Mouse (Mus musculus): Measurements from ENCODE around the gene Pomgnt1. TPM values are rescaled to one million over a fixed set of nuclear protein-coding genes. Genes with fewer than 3 reads are reported as not detected.

The Pomgnt1 gene
- total RNA-seq, 4 experiments from 2014 or later = 69.7 to 76.0 (median 72.0) TPM

- DNase-seq (ENCODE audit: low spot score in 2 of 2) = no peak
These were observed 45.7 kb downstream of the Pomgnt1 start for GRCm38 (mm10) chr4:116169353-116169672.

DNA sequence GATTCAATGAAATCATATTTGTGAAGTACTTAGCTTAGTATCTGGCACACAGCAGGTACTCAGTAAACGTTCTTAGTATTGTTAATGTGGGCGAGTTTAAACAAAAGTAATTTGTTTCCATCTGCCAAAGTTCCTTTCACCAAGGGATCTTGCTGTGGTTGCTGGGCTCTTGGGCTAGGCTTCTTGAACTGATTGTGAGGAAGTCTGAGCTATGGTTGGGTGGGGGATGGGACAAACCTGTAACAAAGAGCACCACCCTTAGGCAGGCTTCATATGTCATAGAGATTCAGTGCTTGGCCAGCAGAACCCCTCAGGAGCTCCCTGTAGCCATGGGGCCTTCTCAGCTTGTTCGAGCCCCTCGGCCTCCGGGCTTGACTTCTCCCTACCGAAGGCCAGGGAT is 49.4 kb downstream of the Pomgnt1 start, which contains the start of the genes 1700042G07Rik and Gm49337:
1700042G07Rik (plus strand) TSS at position 301 of the 400 bp plus-strand sequence.
Gm49337 (plus strand) TSS at position 313 of the 400 bp plus-strand sequence.
- DNase-seq (ENCODE audit: low spot score in 2 of 2) = no peak

- DNase-seq (ENCODE audit: low spot score in 2 of 2) = no peak
These were observed 50.1 kb downstream of the Pomgnt1 start for GRCm38 (mm10) chr4:116173752-116174151.

DNA sequence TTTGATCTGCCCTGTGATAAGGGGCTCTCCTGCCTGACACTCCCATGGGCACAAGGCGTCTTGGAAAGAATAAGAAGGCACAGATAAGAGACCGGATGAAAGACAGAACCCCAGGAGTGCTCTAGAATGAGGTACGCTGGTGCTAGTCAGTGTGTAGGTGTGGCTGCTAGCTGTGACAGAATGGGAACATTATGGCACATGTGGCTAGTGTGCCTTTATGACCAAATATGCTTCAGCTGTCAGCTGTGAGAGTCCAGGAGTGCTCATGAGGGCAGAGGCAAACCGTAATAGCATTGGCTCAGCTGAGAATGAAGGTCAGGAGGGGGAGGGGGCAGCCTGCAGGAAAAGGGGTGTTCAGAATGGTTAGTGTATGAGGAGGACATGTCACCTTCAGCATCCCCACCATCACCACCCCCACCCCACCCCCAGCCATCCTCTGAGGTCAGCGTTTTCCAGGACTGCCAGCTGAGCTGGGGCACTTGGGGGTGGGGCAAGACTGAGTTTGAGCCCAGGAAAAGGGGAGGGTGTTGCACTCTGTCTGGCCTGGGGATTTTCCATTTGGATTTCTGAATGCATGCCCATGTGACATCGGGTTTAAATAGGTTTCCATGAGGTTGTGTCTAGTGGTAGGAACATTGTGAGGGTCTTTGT is 51.0 kb downstream of the Pomgnt1 start:
- no peak for DNase-seq (ENCODE audit: low spot score in 2 of 2)

DNA sequence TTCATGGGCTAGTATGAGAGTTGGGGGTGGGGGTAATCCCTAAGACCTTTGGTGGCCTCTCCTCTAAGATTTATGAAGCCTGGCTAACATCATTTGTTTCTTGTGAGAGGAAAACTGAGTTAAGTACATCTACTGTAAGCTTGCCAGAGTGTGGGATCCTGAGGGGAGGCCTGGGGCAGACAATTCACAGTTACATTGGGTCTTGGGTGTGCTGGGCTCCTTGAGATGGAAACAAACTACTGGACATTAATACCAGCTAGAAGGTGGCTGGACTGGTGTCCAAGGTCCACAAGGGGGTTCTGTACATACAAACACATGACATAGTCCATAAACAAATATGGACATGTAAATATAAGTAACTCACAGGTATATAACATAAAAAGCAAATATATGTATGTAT is 51.5 kb downstream of the Pomgnt1 start:
- no peak for DNase-seq (ENCODE audit: low spot score in 2 of 2)

DNA sequence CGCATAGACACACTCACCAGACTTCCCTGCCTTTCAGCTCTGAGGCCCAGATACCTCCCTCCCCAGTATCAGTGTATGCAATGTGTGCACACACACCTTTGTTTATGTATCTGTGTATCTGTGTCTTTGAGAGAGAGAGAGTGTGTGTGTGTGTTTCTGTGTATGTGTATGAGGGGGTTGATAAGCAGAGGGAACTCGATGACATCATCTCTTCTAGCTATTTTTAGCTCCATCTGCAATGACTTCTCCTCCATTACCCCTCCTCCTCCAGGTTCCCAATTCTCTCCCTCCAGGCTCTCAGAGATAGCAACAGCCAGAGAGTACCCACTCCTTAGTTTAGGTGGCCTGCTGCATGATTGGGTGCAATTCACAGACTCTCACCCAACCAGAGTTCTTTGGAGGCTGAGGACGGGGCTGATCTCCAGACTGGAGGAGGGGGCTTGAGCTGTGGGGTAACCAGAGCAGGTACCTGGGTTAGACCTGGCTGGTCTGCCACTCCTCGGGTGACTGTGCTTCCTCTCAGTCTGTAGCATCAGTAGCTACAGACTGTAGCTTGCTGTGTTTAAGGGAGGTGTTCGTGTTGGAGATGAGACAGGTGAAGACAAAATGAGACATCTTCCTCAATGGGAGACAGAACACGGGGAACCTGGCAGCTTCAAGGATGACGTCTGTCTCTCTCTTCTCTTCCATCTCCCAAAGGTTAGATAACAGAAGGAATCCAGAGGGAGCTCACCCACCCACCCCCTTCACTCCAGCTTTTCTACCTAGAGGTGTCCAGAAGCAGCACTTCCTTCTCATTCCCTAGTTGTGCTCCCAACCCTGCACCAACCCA is 52.3 kb downstream of the Pomgnt1 start:
- DNase-seq (ENCODE audit: low spot score in 2 of 2) = peak in 1 of 2 experiments; percentile 42

DNA sequence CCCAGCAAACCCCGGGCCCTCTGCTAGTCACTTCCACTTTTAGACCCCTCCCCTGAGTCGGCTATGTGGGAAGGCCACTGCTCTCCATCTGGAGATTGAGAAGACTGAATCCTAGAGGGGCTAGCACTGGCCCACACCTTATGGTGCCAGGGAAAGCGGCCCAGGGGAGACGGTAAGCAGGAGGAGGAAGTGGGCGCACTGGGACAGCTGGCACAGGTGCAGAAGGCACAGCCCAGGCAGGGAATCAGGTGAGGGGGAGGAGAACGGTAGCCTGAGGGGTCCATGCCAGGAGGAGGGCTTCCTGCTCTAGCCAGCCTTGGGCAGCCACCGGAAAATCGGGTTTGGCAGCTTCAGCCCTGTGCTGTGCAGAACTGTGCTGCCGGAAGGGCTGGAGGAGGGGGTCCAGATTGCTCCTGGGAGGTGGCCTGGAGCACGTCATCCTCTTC is 52.9 kb downstream of the Pomgnt1 start:
- peak; percentile 65 to 73 for DNase-seq (ENCODE audit: low spot score in 2 of 2)

- no peak for DNase-seq (ENCODE audit: low spot score in 2 of 2)
These were observed 53.5 kb downstream of the Pomgnt1 start for GRCm38 (mm10) chr4:116177140-116177539.

DNA sequence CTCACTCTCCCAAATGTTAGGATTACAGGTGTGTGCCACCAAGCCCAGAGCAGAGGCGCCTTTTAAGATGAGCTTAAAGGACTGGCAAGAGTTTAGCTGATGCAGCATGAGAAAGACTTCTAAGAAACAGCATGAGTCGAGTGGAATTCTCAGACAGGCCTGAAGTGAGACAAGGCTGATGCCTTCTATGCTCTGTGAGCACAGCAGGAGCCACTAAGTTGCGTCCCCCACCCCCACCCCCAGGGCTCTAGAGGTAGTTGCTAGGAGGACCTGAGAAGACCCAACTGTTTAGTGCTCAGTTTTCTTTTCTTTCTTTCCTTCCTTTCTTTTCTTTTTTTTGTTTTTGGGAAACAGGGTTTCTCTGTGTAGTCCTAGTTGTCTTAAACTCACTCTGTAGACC is 58.4 kb downstream of the Pomgnt1 start:
- DNase-seq (ENCODE audit: low spot score in 2 of 2) = no peak

DNA sequence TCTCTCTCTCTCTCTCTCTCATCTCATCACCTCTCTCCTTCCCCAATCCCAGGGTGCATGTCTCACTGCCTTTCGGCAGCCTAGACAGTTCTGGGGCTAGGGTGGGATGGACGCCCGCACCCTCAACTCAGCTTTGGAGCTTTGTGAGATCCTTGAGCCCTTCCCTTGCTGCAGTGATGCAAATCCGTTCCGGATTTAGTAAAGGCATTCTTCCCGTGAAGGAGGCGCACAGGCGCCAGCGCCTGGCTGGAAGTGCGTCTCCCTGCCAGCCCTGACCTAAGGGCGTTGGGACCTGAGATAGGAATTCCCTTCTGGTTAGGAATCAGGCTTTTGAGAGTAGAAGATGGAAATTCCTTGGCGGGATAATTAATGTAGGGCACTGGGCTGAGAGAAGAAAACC is 59.1 kb downstream of the Pomgnt1 start:
- DNase-seq (ENCODE audit: low spot score in 2 of 2) = no peak

DNA sequence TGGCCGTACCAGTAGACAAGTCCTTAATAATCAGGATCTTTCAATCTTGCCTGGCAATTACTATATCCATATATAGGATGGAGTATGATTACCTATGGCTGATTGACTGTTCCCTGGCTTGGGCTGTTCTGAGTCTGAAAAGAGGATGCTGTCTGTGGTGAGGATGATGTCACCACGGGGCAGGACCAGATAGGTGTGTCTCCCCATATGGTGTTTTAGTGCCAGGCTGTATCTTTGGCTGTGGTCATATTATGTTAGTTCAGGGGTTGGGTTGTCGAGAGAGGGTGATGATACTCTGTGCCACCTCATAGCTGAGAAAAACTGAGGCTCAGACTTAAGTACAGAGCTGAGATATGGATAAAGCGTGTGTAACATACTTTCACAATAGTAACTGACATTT is 61.4 kb downstream of the Pomgnt1 start:
- DNase-seq (ENCODE audit: low spot score in 2 of 2) = no peak

DNA sequence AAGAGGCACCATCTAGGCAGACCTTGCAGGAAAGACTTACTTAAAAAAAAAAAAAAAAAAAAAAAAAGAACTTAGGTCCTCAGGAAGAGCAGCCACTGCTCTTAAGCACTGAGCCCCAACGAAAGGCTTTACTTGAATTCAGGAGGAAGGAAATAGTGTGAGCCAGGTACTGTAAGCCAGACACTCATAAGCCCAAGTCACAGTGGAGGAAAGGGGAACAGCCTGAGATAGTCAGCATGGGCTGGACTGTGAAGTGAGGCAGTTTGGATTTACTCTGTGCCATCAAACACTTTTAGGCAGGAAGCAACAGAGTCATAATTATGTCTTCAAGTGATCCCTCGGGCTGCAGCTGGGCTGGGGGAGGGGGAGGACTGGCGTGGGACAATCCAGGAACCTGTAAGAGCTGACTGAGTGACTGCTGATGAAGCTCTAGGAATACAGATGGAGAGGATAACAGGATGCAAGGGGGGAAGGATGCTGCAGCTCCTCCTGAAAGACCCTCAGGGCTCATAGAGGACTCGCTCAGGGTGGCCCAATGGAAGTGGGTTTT is 68.7 kb downstream of the Pomgnt1 start:
- DNase-seq (ENCODE audit: low spot score in 2 of 2) = no peak

- peak in 1 of 2 experiments; percentile 17 for DNase-seq (ENCODE audit: low spot score in 2 of 2)
These were observed 70.1 kb downstream of the Pomgnt1 start for GRCm38 (mm10) chr4:116193583-116194383.

GRCm38 (mm10) chr4:116198422-116198821 is 74.8 kb downstream of the Pomgnt1 start:
- DNase-seq (ENCODE audit: low spot score in 2 of 2) = no peak

GRCm38 (mm10) chr4:116204422-116204821 is 80.8 kb downstream of the Pomgnt1 start:
- no peak for DNase-seq (ENCODE audit: low spot score in 2 of 2)

DNA sequence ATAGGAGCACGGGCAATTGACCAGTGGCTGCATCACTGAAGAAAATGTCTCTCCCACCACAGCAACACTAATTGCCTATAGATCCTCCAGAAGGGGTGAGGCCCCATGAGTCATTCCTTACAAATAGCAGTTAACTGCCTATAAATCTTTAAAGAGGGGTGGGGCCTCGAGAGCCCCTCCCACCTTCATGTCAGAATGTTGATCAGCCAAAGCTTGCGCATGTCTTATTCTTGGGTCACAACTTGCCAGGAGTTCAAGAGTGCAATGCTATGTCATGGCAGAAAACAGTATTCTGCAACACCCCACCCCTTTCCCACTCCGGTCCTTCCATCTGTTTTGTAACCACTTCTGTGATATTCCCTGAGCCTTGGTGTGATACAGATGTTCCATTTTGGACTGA is 82.9 kb downstream of the Pomgnt1 start:
- no peak for DNase-seq (ENCODE audit: low spot score in 2 of 2)

- no peak for DNase-seq (ENCODE audit: low spot score in 2 of 2)
These were observed 85.3 kb downstream of the Pomgnt1 start for GRCm38 (mm10) chr4:116208891-116209290.
